Mouse (Mus musculus): ENCODE data around the gene Cacna1c. TPM values are rescaled to one million over a fixed set of nuclear protein-coding genes. Genes with fewer than 3 reads are reported as not detected.
A peak's percentile ranks its signal among the peaks of the same experiment; 100 is the strongest.

Cacna1c gene
- polyA plus RNA-seq, 1 experiment from 2014 or later = 13.7 TPM

GRCm38 (mm10) chr6:118758290-118758907 is 437.8 kb downstream of the Cacna1c start:
- H3K4me1 ChIP-seq (ENCODE audit: control insufficient read depth, insufficient read depth, low read length) = no peaks in the 10 kb centered on the region
- no peaks in the 10 kb centered on the region for H3K27me3 ChIP-seq (ENCODE audit: control insufficient read depth, insufficient read depth, low read length)
- ATAC-seq (ENCODE audit: low read depth) = no peak
- no peak overlapping the region for H3K27ac ChIP-seq (ENCODE audit: low read depth, low read length)
- H3K4me3 ChIP-seq (ENCODE audit: low read depth, low read length) = no peak overlapping the region
- no peak overlapping the region for H3K4me2 ChIP-seq (ENCODE audit: low read depth, low read length)
- no peaks in the 10 kb centered on the region for H3K36me3 ChIP-seq (ENCODE audit: control insufficient read depth, insufficient read depth, low read length)
- H3K9ac ChIP-seq (replicated peaks; ENCODE audit: low read depth, low read length) = no peak overlapping the region
- 74% methylated on average over 7 of the region's 7 CpGs for whole genome bisulfite sequencing
- H3K9me3 ChIP-seq (ENCODE audit: control insufficient read depth, low read length) = no peaks in the 10 kb centered on the region

DNA sequence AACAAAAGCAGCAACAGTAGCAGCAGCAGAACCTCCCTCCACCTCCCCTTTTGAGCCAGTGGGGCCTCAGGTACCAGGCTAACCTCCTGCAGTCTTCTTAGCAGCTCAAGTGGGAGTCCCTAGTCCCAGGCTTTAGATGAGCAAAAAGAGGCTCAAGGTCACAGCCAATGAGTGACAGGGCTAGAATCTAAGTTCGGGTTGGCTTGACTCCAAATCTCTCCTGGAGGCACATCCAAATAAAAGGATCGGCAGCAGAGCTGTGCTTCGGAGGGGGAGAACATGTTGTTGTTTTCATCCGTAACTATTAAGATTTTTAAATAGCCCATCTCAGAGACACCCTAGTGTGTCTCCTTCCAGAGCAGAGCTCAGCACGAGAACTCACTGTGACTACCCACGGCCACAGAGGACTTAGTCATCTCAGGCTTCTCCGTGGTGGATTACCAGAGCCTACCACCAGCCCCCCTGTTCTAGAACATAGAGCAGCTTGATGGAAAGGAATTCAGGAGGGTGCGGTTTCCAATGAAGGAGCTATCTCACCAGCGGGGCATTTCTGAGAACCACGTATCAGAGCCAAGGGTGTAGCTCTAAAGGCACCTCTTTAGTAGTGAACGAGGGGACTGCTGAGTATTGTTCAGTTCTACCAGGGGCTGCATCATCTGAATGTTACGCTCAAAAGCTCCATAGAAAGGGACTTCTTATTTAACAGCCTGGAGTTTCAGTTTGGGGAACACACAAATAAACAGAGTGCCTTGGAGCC is 438.5 kb downstream of the Cacna1c start:
- Histone ChIP-seq H3K9me3 (ENCODE audit: control insufficient read depth, low read length) (no peaks in the 10 kb centered on the region), H3K27ac (ENCODE audit: low read depth, low read length) (no peak overlapping the region), H3K4me1 (ENCODE audit: control insufficient read depth, insufficient read depth, low read length) (no peaks in the 10 kb centered on the region), H3K4me2 (ENCODE audit: low read depth, low read length) (no peak overlapping the region), H3K27me3 (ENCODE audit: control insufficient read depth, insufficient read depth, low read length) (no peaks in the 10 kb centered on the region), H3K9ac (replicated peaks; ENCODE audit: low read depth, low read length) (no peak overlapping the region), H3K36me3 (ENCODE audit: control insufficient read depth, insufficient read depth, low read length) (no peaks in the 10 kb centered on the region), H3K4me3 (ENCODE audit: low read depth, low read length) (no peak overlapping the region)
- ATAC-seq (ENCODE audit: low read depth) = no peak
- WGBS = 71% methylated on average over 12 of the region's 12 CpGs

GRCm38 (mm10) chr6:118756511-118756910 is 439.7 kb downstream of the Cacna1c start:
- Histone ChIP-seq H3K4me1 (ENCODE audit: control insufficient read depth, insufficient read depth, low read length) (no peaks in the 10 kb centered on the region), H3K4me3 (ENCODE audit: low read depth, low read length) (no peak overlapping the region), H3K36me3 (ENCODE audit: control insufficient read depth, insufficient read depth, low read length) (no peaks in the 10 kb centered on the region), H3K27me3 (ENCODE audit: control insufficient read depth, insufficient read depth, low read length) (no peaks in the 10 kb centered on the region), H3K9ac (replicated peaks; ENCODE audit: low read depth, low read length) (no peak overlapping the region), H3K9me3 (ENCODE audit: control insufficient read depth, low read length) (no peaks in the 10 kb centered on the region), H3K27ac (ENCODE audit: low read depth, low read length) (no peak overlapping the region), H3K4me2 (ENCODE audit: low read depth, low read length) (no peak overlapping the region)
- peak; percentile 46; the same call in 1 of the 2 replicates for ATAC-seq (ENCODE audit: low read depth)
- WGBS = 4% methylated on average over 4 of the region's 4 CpGs

- 81% methylated on average over 5 of the region's 5 CpGs for WGBS
- Histone ChIP-seq H3K9me3 (ENCODE audit: control insufficient read depth, low read length) (no peaks in the 10 kb centered on the region), H3K4me3 (ENCODE audit: low read depth, low read length) (no peak overlapping the region), H3K36me3 (ENCODE audit: control insufficient read depth, insufficient read depth, low read length) (no peaks in the 10 kb centered on the region), H3K4me1 (ENCODE audit: control insufficient read depth, insufficient read depth, low read length) (no peaks in the 10 kb centered on the region), H3K4me2 (ENCODE audit: low read depth, low read length) (no peak overlapping the region), H3K27me3 (ENCODE audit: control insufficient read depth, insufficient read depth, low read length) (no peaks in the 10 kb centered on the region), H3K9ac (replicated peaks; ENCODE audit: low read depth, low read length) (no peak overlapping the region), H3K27ac (ENCODE audit: low read depth, low read length) (no peak overlapping the region)
- no peak for ATAC-seq (ENCODE audit: low read depth)
These were observed 440.4 kb downstream of the Cacna1c start for GRCm38 (mm10) chr6:118755768-118756167.

DNA sequence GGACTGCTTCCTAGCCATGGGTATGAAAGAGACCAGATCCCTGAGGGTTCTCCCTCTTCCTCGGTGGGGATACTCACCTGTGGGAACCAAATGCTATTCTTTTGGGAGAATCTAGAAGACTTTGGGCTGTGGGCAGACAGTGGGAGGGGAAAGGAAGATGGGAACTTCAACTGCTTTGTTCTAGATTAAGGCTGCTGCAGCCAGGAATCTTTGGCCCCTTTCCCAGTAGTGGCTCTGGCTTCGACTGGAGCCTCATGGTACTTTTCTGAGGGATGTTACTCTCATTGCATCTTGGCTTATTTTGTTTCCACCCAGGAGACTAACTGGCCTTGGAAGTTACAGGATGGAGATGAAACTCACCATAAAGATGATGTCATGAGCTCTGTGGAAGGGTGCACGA is 441.8 kb downstream of the Cacna1c start:
- no peaks in the 10 kb centered on the region for H3K27me3 ChIP-seq (ENCODE audit: control insufficient read depth, insufficient read depth, low read length)
- no peak overlapping the region for H3K4me2 ChIP-seq (ENCODE audit: low read depth, low read length)
- H3K27ac ChIP-seq (ENCODE audit: low read depth, low read length) = no peak overlapping the region
- no peak overlapping the region for H3K9ac ChIP-seq (replicated peaks; ENCODE audit: low read depth, low read length)
- H3K36me3 ChIP-seq (ENCODE audit: control insufficient read depth, insufficient read depth, low read length) = no peaks in the 10 kb centered on the region
- H3K4me1 ChIP-seq (ENCODE audit: control insufficient read depth, insufficient read depth, low read length) = no peaks in the 10 kb centered on the region
- H3K9me3 ChIP-seq (ENCODE audit: control insufficient read depth, low read length) = no peaks in the 10 kb centered on the region
- H3K4me3 ChIP-seq (ENCODE audit: low read depth, low read length) = no peak overlapping the region
- 81% methylated on average over 3 of the region's 3 CpGs for WGBS
- no peak for ATAC-seq (ENCODE audit: low read depth)

GRCm38 (mm10) chr6:118753787-118754186 is 442.4 kb downstream of the Cacna1c start:
- H3K36me3 ChIP-seq (ENCODE audit: control insufficient read depth, insufficient read depth, low read length) = no peaks in the 10 kb centered on the region
- no peak overlapping the region for H3K4me3 ChIP-seq (ENCODE audit: low read depth, low read length)
- no peak for ATAC-seq (ENCODE audit: low read depth)
- H3K9me3 ChIP-seq (ENCODE audit: control insufficient read depth, low read length) = no peaks in the 10 kb centered on the region
- WGBS = 53% methylated on average over 8 of the region's 8 CpGs
- no peak overlapping the region for H3K9ac ChIP-seq (replicated peaks; ENCODE audit: low read depth, low read length)
- H3K4me1 ChIP-seq (ENCODE audit: control insufficient read depth, insufficient read depth, low read length) = no peaks in the 10 kb centered on the region
- H3K27ac ChIP-seq (ENCODE audit: low read depth, low read length) = no peak overlapping the region
- no peaks in the 10 kb centered on the region for H3K27me3 ChIP-seq (ENCODE audit: control insufficient read depth, insufficient read depth, low read length)
- no peak overlapping the region for H3K4me2 ChIP-seq (ENCODE audit: low read depth, low read length)

- H3K27me3 ChIP-seq (ENCODE audit: control insufficient read depth, insufficient read depth, low read length) = no peaks in the 10 kb centered on the region
- H3K4me2 ChIP-seq (ENCODE audit: low read depth, low read length) = no peak overlapping the region
- 60% methylated on average over 5 of the region's 5 CpGs for WGBS
- H3K27ac ChIP-seq (ENCODE audit: low read depth, low read length) = no peak overlapping the region
- no peak for ATAC-seq (ENCODE audit: low read depth)
- no peak overlapping the region for H3K9ac ChIP-seq (replicated peaks; ENCODE audit: low read depth, low read length)
- H3K36me3 ChIP-seq (ENCODE audit: control insufficient read depth, insufficient read depth, low read length) = no peaks in the 10 kb centered on the region
- no peak overlapping the region for H3K4me3 ChIP-seq (ENCODE audit: low read depth, low read length)
- H3K9me3 ChIP-seq (ENCODE audit: control insufficient read depth, low read length) = no peaks in the 10 kb centered on the region
- H3K4me1 ChIP-seq (ENCODE audit: control insufficient read depth, insufficient read depth, low read length) = no peaks in the 10 kb centered on the region
These were observed 443.2 kb downstream of the Cacna1c start for GRCm38 (mm10) chr6:118753064-118753463.

DNA sequence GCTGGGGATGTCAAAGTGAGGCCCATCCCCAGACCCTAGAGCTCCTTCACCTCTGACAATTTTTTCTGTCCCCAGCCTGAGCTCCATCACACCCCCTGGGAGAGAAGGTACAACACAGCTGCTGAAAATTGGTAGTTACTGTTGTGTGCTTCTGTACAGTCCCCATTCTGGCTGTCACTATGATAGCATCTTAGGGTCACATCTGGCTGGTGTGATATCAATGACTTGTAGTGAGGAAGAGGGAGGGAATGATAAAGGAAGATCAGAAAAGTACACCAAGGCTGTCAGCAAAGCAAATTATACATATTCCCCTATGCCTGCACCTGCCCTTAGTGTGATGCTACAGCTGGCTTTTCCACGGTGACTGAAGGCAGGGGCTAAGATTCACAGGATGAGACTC is 446.9 kb downstream of the Cacna1c start:
- no peaks in the 10 kb centered on the region for H3K27me3 ChIP-seq (ENCODE audit: control insufficient read depth, insufficient read depth, low read length)
- no peak overlapping the region for H3K27ac ChIP-seq (ENCODE audit: low read depth, low read length)
- no peak overlapping the region for H3K9ac ChIP-seq (replicated peaks; ENCODE audit: low read depth, low read length)
- H3K9me3 ChIP-seq (ENCODE audit: control insufficient read depth, low read length) = no peaks in the 10 kb centered on the region
- 97% methylated on average over 1 of the region's 1 CpGs for WGBS
- no peak for ATAC-seq (ENCODE audit: low read depth)
- H3K36me3 ChIP-seq (ENCODE audit: control insufficient read depth, insufficient read depth, low read length) = 0 out of 2 replicates have a peak, but pooled peaks cover 3% of the 10 kb centered on the region
- H3K4me1 ChIP-seq (ENCODE audit: control insufficient read depth, insufficient read depth, low read length) = no peaks in the 10 kb centered on the region
- H3K4me2 ChIP-seq (ENCODE audit: low read depth, low read length) = no peak overlapping the region
- no peak overlapping the region for H3K4me3 ChIP-seq (ENCODE audit: low read depth, low read length)

DNA sequence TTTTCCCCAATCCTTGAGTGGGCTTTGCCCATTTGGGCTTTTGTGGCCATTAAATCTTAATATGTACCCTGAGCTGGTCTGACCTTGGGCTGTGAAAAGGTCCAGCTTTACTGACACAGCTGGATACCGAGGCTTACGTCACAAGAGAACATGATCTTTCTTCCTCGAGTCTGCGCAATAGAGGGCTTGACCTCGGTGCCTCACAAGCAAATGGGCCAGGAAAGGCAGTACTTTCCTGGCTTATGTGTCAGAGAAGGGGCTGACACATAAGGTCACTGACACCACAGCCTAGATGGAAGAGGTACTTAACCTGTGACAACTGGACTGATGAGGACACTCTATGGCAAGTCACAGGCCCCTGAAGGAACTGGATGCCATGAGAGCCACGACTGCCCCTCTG is 453.5 kb downstream of the Cacna1c start:
- no peak overlapping the region for H3K9ac ChIP-seq (replicated peaks; ENCODE audit: low read depth, low read length)
- no peaks in the 10 kb centered on the region for H3K27me3 ChIP-seq (ENCODE audit: control insufficient read depth, insufficient read depth, low read length)
- H3K9me3 ChIP-seq (ENCODE audit: control insufficient read depth, low read length) = no peaks in the 10 kb centered on the region
- WGBS = 89% methylated on average over 6 of the region's 6 CpGs
- 0 out of 2 replicates have a peak, but pooled peaks cover 3% of the 10 kb centered on the region for H3K36me3 ChIP-seq (ENCODE audit: control insufficient read depth, insufficient read depth, low read length)
- ATAC-seq (ENCODE audit: low read depth) = no peak
- H3K27ac ChIP-seq (ENCODE audit: low read depth, low read length) = no peak overlapping the region
- no peaks in the 10 kb centered on the region for H3K4me1 ChIP-seq (ENCODE audit: control insufficient read depth, insufficient read depth, low read length)
- no peak overlapping the region for H3K4me3 ChIP-seq (ENCODE audit: low read depth, low read length)
- no peak overlapping the region for H3K4me2 ChIP-seq (ENCODE audit: low read depth, low read length)
